Mouse (Mus musculus): Measurements from ENCODE around the gene Atoh8. TPM values are rescaled to one million over a fixed set of nuclear protein-coding genes. Genes with fewer than 3 reads are reported as not detected.
A peak's percentile ranks its signal among the peaks of the same experiment; 100 is the strongest.

The Atoh8 gene
- 0.49 TPM in 1 of 3 replicates, not detected in the others for total RNA-seq (2017)

- ATAC-seq (replicated peaks; ENCODE audit: insufficient number of reproducible peaks, low FRiP score, low TSS enrichment, poor library complexity, severe bottlenecking): no peak
These were observed at the start of gene Atoh8 for GRCm38 (mm10) chr6:72235098-72235806. Gene Atoh8 (minus strand): TSS chr6:72235577.

- peak; percentile 47; the same call in 1 of the 2 replicates for ATAC-seq (replicated peaks; ENCODE audit: insufficient number of reproducible peaks, low FRiP score, low TSS enrichment, poor library complexity, severe bottlenecking)
These were observed 48.5 kb upstream of the Atoh8 start for GRCm38 (mm10) chr6:72283914-72284313.

- no peak for ATAC-seq (replicated peaks; ENCODE audit: insufficient number of reproducible peaks, low FRiP score, low TSS enrichment, poor library complexity, severe bottlenecking)
These were observed 45.1 kb upstream of the Atoh8 start for GRCm38 (mm10) chr6:72280410-72280998.

- ATAC-seq (replicated peaks; ENCODE audit: insufficient number of reproducible peaks, low FRiP score, low TSS enrichment, poor library complexity, severe bottlenecking): no peak
These were observed 44.1 kb upstream of the Atoh8 start for GRCm38 (mm10) chr6:72279505-72279904.

GRCm38 (mm10) chr6:72278835-72279234, 43.5 kb upstream of the Atoh8 start:
- no peak for ATAC-seq (replicated peaks; ENCODE audit: insufficient number of reproducible peaks, low FRiP score, low TSS enrichment, poor library complexity, severe bottlenecking)

- no peak for ATAC-seq (replicated peaks; ENCODE audit: insufficient number of reproducible peaks, low FRiP score, low TSS enrichment, poor library complexity, severe bottlenecking)
These were observed 42.3 kb upstream of the Atoh8 start for GRCm38 (mm10) chr6:72277508-72278166.

- ATAC-seq (replicated peaks; ENCODE audit: insufficient number of reproducible peaks, low FRiP score, low TSS enrichment, poor library complexity, severe bottlenecking): no peak
These were observed 41.6 kb upstream of the Atoh8 start for GRCm38 (mm10) chr6:72276972-72277441.

- ATAC-seq (replicated peaks; ENCODE audit: insufficient number of reproducible peaks, low FRiP score, low TSS enrichment, poor library complexity, severe bottlenecking): no peak
These were observed 40.8 kb upstream of the Atoh8 start for GRCm38 (mm10) chr6:72276141-72276540.

- ATAC-seq (replicated peaks; ENCODE audit: insufficient number of reproducible peaks, low FRiP score, low TSS enrichment, poor library complexity, severe bottlenecking): no peak
These were observed 40.1 kb upstream of the Atoh8 start for GRCm38 (mm10) chr6:72275527-72275926.

- no peak for ATAC-seq (replicated peaks; ENCODE audit: insufficient number of reproducible peaks, low FRiP score, low TSS enrichment, poor library complexity, severe bottlenecking)
These were observed 37.8 kb upstream of the Atoh8 start for GRCm38 (mm10) chr6:72273153-72273552.

- no peak for ATAC-seq (replicated peaks; ENCODE audit: insufficient number of reproducible peaks, low FRiP score, low TSS enrichment, poor library complexity, severe bottlenecking)
These were observed 36.9 kb upstream of the Atoh8 start for GRCm38 (mm10) chr6:72272161-72272696.

GRCm38 (mm10) chr6:72270952-72271519, 35.7 kb upstream of the Atoh8 start:
- ATAC-seq (replicated peaks; ENCODE audit: insufficient number of reproducible peaks, low FRiP score, low TSS enrichment, poor library complexity, severe bottlenecking): no peak

GRCm38 (mm10) chr6:72270258-72270657, 34.9 kb upstream of the Atoh8 start:
- ATAC-seq (replicated peaks; ENCODE audit: insufficient number of reproducible peaks, low FRiP score, low TSS enrichment, poor library complexity, severe bottlenecking): no peak

- no peak for ATAC-seq (replicated peaks; ENCODE audit: insufficient number of reproducible peaks, low FRiP score, low TSS enrichment, poor library complexity, severe bottlenecking)
These were observed 32.9 kb upstream of the Atoh8 start for GRCm38 (mm10) chr6:72268149-72268847.

GRCm38 (mm10) chr6:72265664-72266063, 30.3 kb upstream of the Atoh8 start:
- no peak for ATAC-seq (replicated peaks; ENCODE audit: insufficient number of reproducible peaks, low FRiP score, low TSS enrichment, poor library complexity, severe bottlenecking)

GRCm38 (mm10) chr6:72263679-72264265, 28.4 kb upstream of the Atoh8 start:
- no peak for ATAC-seq (replicated peaks; ENCODE audit: insufficient number of reproducible peaks, low FRiP score, low TSS enrichment, poor library complexity, severe bottlenecking)

GRCm38 (mm10) chr6:72261683-72262320, 26.4 kb upstream of the Atoh8 start:
- ATAC-seq (replicated peaks; ENCODE audit: insufficient number of reproducible peaks, low FRiP score, low TSS enrichment, poor library complexity, severe bottlenecking): no peak
